Mouse (Mus musculus): ENCODE results near the gene Prnd.
A peak's percentile ranks its signal among the peaks of the same experiment; 100 is the strongest.

Prnd gene

GRCm38 (mm10) chr2:131980866-131981265, 30.2 kb downstream of the Prnd start:
- DNase-seq (ENCODE audit: low spot score in 2 of 2), result no peak

- DNase-seq (ENCODE audit: low spot score in 2 of 2), result peak in 1 of 2 experiments; percentile 55
These were observed 32.0 kb downstream of the Prnd start for GRCm38 (mm10) chr2:131982546-131983196.

- DNase-seq (ENCODE audit: low spot score in 2 of 2), result no peak
These were observed 37.3 kb downstream of the Prnd start for GRCm38 (mm10) chr2:131987950-131988349.

GRCm38 (mm10) chr2:131988550-131988949, 37.9 kb downstream of the Prnd start:
- DNase-seq (ENCODE audit: low spot score in 2 of 2), result no peak

GRCm38 (mm10) chr2:131992487-131992886, 41.8 kb downstream of the Prnd start:
- no peak for DNase-seq (ENCODE audit: low spot score in 2 of 2)

- no peak for DNase-seq (ENCODE audit: low spot score in 2 of 2)
These were observed 42.5 kb downstream of the Prnd start for GRCm38 (mm10) chr2:131993151-131993550.

GRCm38 (mm10) chr2:131993563-131994088, 43.0 kb downstream of the Prnd start:
- no peak for DNase-seq (ENCODE audit: low spot score in 2 of 2)

GRCm38 (mm10) chr2:131994971-131995370, 44.3 kb downstream of the Prnd start:
- DNase-seq (ENCODE audit: low spot score in 2 of 2), result no peak

GRCm38 (mm10) chr2:131995742-131996141, 45.1 kb downstream of the Prnd start:
- DNase-seq (ENCODE audit: low spot score in 2 of 2), result no peak

- DNase-seq (ENCODE audit: low spot score in 2 of 2), result no peak
These were observed 45.7 kb downstream of the Prnd start for GRCm38 (mm10) chr2:131996369-131996768.

GRCm38 (mm10) chr2:131997356-131997755, 46.7 kb downstream of the Prnd start:
- DNase-seq (ENCODE audit: low spot score in 2 of 2), result no peak

- DNase-seq (ENCODE audit: low spot score in 2 of 2), result no peak
These were observed 51.2 kb downstream of the Prnd start for GRCm38 (mm10) chr2:132001696-132002334.

GRCm38 (mm10) chr2:132003916-132004315, 53.3 kb downstream of the Prnd start:
- DNase-seq (ENCODE audit: low spot score in 2 of 2), result no peak

GRCm38 (mm10) chr2:132004495-132005136, 54.0 kb downstream of the Prnd start:
- DNase-seq (ENCODE audit: low spot score in 2 of 2), result no peak

GRCm38 (mm10) chr2:132005445-132005844, 54.8 kb downstream of the Prnd start:
- no peak for DNase-seq (ENCODE audit: low spot score in 2 of 2)

All from urinary bladder, postnatal 36 days (tissue).